Mouse (Mus musculus) lung, postnatal 10 days (tissue): Measurements from ENCODE around the gene Lsm3.

Experiments used
- DNase-seq: peaks from one replicate; pipeline ENCODE4 v3.0.0; 2021

Gene Lsm3

DNA sequence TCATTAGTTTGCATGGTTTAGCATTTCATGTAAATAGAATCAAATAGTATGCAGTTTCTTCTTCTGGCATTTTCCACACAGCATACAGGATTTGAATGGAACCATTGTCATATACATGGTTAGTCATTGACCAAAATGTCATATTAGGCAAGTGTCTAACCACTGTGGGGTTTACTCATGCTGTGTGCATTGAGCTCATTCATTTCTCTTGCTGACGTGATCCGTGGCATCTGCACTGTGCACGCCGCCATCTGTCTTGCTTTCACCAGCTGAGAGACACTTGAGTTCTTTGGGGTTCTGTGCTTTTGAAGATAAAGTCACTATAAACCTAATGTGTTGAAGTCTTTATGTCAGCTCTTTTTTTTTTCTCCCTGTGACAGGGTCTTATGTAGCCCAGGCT is 43.6 kb downstream of the Lsm3 start:
- DNase-seq = no peak

DNA sequence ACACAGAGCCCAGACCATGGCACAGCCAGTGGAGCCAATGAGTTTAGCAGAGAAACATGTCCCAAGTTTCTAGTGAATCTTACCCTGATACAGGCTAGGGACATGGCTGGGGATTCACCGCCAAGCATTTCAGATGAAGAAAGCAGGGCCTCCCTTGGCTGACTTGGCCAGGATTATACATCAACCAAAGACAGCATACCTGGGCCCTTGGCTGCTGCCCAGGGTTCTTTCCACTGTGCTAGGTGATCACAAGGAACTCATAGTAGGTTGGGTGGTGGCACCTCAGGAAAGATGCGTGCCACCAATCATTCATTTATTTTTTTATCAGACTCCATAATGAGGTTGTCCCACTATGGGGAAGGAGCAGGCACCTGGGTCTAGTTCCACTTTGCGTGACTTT is 44.5 kb downstream of the Lsm3 start:
- no peak for DNase-seq

DNA sequence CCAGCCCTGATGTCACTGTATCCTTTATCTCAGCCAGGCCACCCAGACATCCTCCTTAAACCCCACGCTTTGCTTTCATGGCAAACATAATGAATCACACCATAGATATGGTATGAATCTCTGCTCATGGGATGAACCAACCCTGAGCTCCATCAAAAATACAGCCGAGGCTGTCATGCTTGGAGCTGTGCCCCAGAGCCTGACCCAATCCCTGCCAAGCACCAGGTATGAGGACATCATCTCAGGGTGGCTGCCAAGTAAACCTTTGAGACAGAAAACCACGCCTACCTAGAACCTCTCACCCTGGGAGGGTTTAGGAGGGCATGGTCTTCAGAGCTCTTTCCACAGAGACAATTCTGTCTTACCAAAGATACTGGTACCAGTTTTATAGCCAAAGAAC is 47.3 kb downstream of the Lsm3 start:
- DNase-seq = no peak

DNA sequence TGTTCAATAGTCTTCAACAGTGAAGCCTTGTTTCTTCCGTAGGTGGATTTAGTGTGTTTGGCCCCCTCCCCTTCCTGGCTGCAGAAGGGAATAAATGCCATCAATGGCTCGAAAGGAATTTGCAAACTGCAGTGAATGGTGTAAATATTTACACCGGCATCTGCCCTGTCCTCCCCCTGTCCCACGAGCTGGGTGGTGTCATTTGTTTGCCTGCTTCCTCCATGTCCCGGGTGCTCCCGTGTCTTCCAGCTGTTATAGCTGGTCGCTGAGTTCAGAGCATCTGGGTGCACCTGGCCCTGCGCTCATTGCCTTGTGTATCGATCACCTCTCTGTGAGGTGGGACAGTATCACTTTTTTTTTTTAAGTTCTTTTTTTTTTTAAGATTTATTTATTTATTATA is 50.7 kb downstream of the Lsm3 start:
- DNase-seq = peak; percentile 25
